Mouse (Mus musculus) limb, embryonic 15.5 days (tissue): ENCODE results near the gene Prdm11. TPM values are rescaled to one million over a fixed set of nuclear protein-coding genes. Genes with fewer than 3 reads are reported as not detected.

ENCODE experiments used
- ATAC-seq: fragments of 200-750 bp; cut with Nextera tagmentation; 2 replicates; pipeline ENCODE4 v1.8.0; 2017; ENCODE audit warnings: low read depth, moderate TSS enrichment; ENCODE audit not compliant: insufficient number of reproducible peaks, low FRiP score, low TSS enrichment
- H3K27ac ChIP-seq: fragments of 300-500 bp; sonication (generic); 2 replicates; pipeline ENCODE4 v1.5.1; 2015; ENCODE audit warnings: moderate library complexity, mild to moderate bottlenecking, inconsistent platforms
- H3K27me3 ChIP-seq: fragments of 300-500 bp; sonication (generic); 2 replicates; pipeline ENCODE4 v1.6.1; 2015; ENCODE audit warnings: inconsistent platforms
- H3K36me3 ChIP-seq: fragments of 300-500 bp; sonication (generic); 2 replicates; pipeline ENCODE4 v1.6.1; 2015; ENCODE audit warnings: inconsistent platforms
- H3K4me1 ChIP-seq: fragments of 300-500 bp; sonication (generic); 2 replicates; pipeline ENCODE4 v1.6.1; 2015; ENCODE audit warnings: inconsistent platforms
- H3K4me2 ChIP-seq: fragments of 300-500 bp; sonication (generic); 2 replicates; pipeline ENCODE4 v1.6.1; 2015; ENCODE audit warnings: mild to moderate bottlenecking, inconsistent platforms
- H3K4me3 ChIP-seq: fragments of 300-500 bp; sonication (generic); 2 replicates; pipeline ENCODE4 v1.5.1; 2015; ENCODE audit warnings: mild to moderate bottlenecking, inconsistent platforms
- H3K9ac ChIP-seq: fragments of 300-500 bp; sonication (generic); 2 replicates; pipeline ENCODE4 v1.6.1; 2015; ENCODE audit warnings: inconsistent platforms
- H3K9me3 ChIP-seq: fragments of 300-500 bp; sonication (generic); 2 replicates; pipeline ENCODE4 v1.6.1; 2016; ENCODE audit warnings: inconsistent platforms
- WGBS: fragments of 180-500 bp; shearing (Covaris S2); methylation state at CpG from one replicate; pipeline ENCODE4 v1.1.7; 2015; 5-methylcytosine and 5-hydroxymethylcytosine counted together
- polyA plus RNA-seq: library from polyadenylated mRNA; unstranded; fragments of >200 nt; fragmentation: Nextera tagmentation; extraction: Ambion mirVana; gene quantifications from 2 replicates; pipeline ENCODE4 v1.2.1, GENCODE M21; 2015

The Prdm11 gene
- 10.0 and 10.2 TPM in 2 replicates for polyA plus RNA-seq

GRCm38 (mm10) chr2:93045818-93046508 lies at the start of gene Prdm11:
Gene Prdm11, minus strand, starts transcription at chr2:93046167.
- Histone ChIP-seq H3K27me3 (no peaks in the 10 kb centered on the region), H3K27ac (peak within 1 kb of the TSS; percentile 98), H3K4me3 (peak within 1 kb of the TSS; percentile 89), H3K9me3 (no peaks in the 10 kb centered on the region), H3K9ac (peak within 1 kb of the TSS; percentile 99), H3K4me2 (peak within 1 kb of the TSS; percentile 70), H3K36me3 (peaks cover 3% of the 10 kb centered on the region; the same call in 1 of the 2 replicates), H3K4me1 (peaks cover 55% of the 10 kb centered on the region)
- peak; percentile 42; the same call in 1 of the 2 replicates for ATAC-seq
- WGBS = under 1% methylated on average over 72 of the region's 90 CpGs

- Histone ChIP-seq H3K9ac (no peak overlapping the region), H3K4me3 (no peak overlapping the region), H3K27ac (no peak overlapping the region), H3K4me1 (no peaks in the 10 kb centered on the region), H3K9me3 (no peaks in the 10 kb centered on the region), H3K4me2 (no peak overlapping the region), H3K27me3 (0 out of 2 replicates have a peak, but pooled peaks cover 6% of the 10 kb centered on the region), H3K36me3 (no peaks in the 10 kb centered on the region)
- ATAC-seq = no peak
- WGBS = 71% methylated on average over 2 of the region's 2 CpGs
Measured at GRCm38 (mm10) chr2:93092347-93092746, 46.4 kb upstream of the Prdm11 start.

GRCm38 (mm10) chr2:93091679-93092078 lies 45.7 kb upstream of the Prdm11 start:
- Histone ChIP-seq H3K27ac (no peak overlapping the region), H3K9ac (no peak overlapping the region), H3K36me3 (no peaks in the 10 kb centered on the region), H3K9me3 (no peaks in the 10 kb centered on the region), H3K4me3 (no peak overlapping the region), H3K27me3 (0 out of 2 replicates have a peak, but pooled peaks cover 6% of the 10 kb centered on the region), H3K4me1 (no peaks in the 10 kb centered on the region), H3K4me2 (no peak overlapping the region)
- WGBS = 34% methylated on average over 2 of the region's 2 CpGs
- ATAC-seq = no peak

GRCm38 (mm10) chr2:93089379-93090089 lies 43.6 kb upstream of the Prdm11 start:
- WGBS = 55% methylated on average over 7 of the region's 7 CpGs
- Histone ChIP-seq H3K4me3 (no peak overlapping the region), H3K36me3 (no peaks in the 10 kb centered on the region), H3K27me3 (0 out of 2 replicates have a peak, but pooled peaks cover 6% of the 10 kb centered on the region), H3K4me1 (no peaks in the 10 kb centered on the region), H3K9ac (no peak overlapping the region), H3K27ac (no peak overlapping the region), H3K4me2 (no peak overlapping the region), H3K9me3 (no peaks in the 10 kb centered on the region)
- no peak for ATAC-seq

- Histone ChIP-seq H3K4me2 (no peak overlapping the region), H3K27me3 (0 out of 2 replicates have a peak, but pooled peaks cover 6% of the 10 kb centered on the region), H3K4me1 (no peaks in the 10 kb centered on the region), H3K9ac (no peak overlapping the region), H3K36me3 (no peaks in the 10 kb centered on the region), H3K4me3 (no peak overlapping the region), H3K9me3 (no peaks in the 10 kb centered on the region), H3K27ac (no peak overlapping the region)
- ATAC-seq = no peak
- WGBS = 59% methylated on average over 7 of the region's 7 CpGs
Measured at GRCm38 (mm10) chr2:93088006-93088405, 42.0 kb upstream of the Prdm11 start.

- no peak overlapping the region for H3K4me2 ChIP-seq
Measured at GRCm38 (mm10) chr2:93085291-93086027, 39.5 kb upstream of the Prdm11 start.

GRCm38 (mm10) chr2:93084481-93084880 lies 38.5 kb upstream of the Prdm11 start:
- Histone ChIP-seq H3K4me2 (no peak overlapping the region), H3K4me3 (no peak overlapping the region), H3K9me3 (no peaks in the 10 kb centered on the region), H3K4me1 (no peaks in the 10 kb centered on the region; the same call in 1 of the 2 replicates), H3K9ac (no peak overlapping the region), H3K36me3 (no peaks in the 10 kb centered on the region), H3K27ac (no peak overlapping the region), H3K27me3 (no peaks in the 10 kb centered on the region)
- ATAC-seq = no peak
- WGBS = 74% methylated on average over 5 of the region's 5 CpGs

More at GRCm38 (mm10) chr2:93085291-93086027, 39.5 kb upstream of the Prdm11 start:
- Histone ChIP-seq H3K4me1 (no peaks in the 10 kb centered on the region; the same call in 1 of the 2 replicates), H3K27ac (no peak overlapping the region), H3K27me3 (0 out of 2 replicates have a peak, but pooled peaks cover 6% of the 10 kb centered on the region), H3K9ac (no peak overlapping the region), H3K9me3 (no peaks in the 10 kb centered on the region), H3K4me3 (no peak overlapping the region), H3K36me3 (no peaks in the 10 kb centered on the region)
- 70% methylated on average over 8 of the region's 8 CpGs for WGBS
- ATAC-seq = no peak

GRCm38 (mm10) chr2:93083317-93083716 lies 37.4 kb upstream of the Prdm11 start:
- 55% methylated on average over 4 of the region's 4 CpGs for WGBS
- H3K27me3 ChIP-seq = no peaks in the 10 kb centered on the region
- H3K9me3 ChIP-seq = no peaks in the 10 kb centered on the region
- no peaks in the 10 kb centered on the region; the same call in 1 of the 2 replicates for H3K4me1 ChIP-seq
- H3K9ac ChIP-seq = no peak overlapping the region
- H3K4me3 ChIP-seq = no peak overlapping the region
- H3K36me3 ChIP-seq = no peaks in the 10 kb centered on the region
- no peak overlapping the region for H3K4me2 ChIP-seq
- ATAC-seq = no peak
- no peak overlapping the region for H3K27ac ChIP-seq

- Histone ChIP-seq H3K27ac (no peak overlapping the region), H3K27me3 (no peaks in the 10 kb centered on the region), H3K9me3 (no peaks in the 10 kb centered on the region), H3K36me3 (no peaks in the 10 kb centered on the region), H3K4me2 (no peak overlapping the region), H3K4me1 (no peaks in the 10 kb centered on the region; the same call in 1 of the 2 replicates), H3K9ac (no peak overlapping the region), H3K4me3 (no peak overlapping the region)
- no peak for ATAC-seq
- 29% methylated on average over 3 of the region's 3 CpGs for WGBS
Measured at GRCm38 (mm10) chr2:93082846-93083245, 36.9 kb upstream of the Prdm11 start.

- no peak overlapping the region for H3K9ac ChIP-seq
- WGBS = 36% methylated on average over 5 of the region's 5 CpGs
- H3K4me3 ChIP-seq = no peak overlapping the region
- H3K4me2 ChIP-seq = no peak overlapping the region
- H3K36me3 ChIP-seq = no peaks in the 10 kb centered on the region
- no peak overlapping the region for H3K27ac ChIP-seq
- peaks cover 3% of the 10 kb centered on the region; the same call in 1 of the 2 replicates for H3K4me1 ChIP-seq
- H3K9me3 ChIP-seq = no peaks in the 10 kb centered on the region
- no peak for ATAC-seq
- H3K27me3 ChIP-seq = no peaks in the 10 kb centered on the region
Measured at GRCm38 (mm10) chr2:93080871-93081608, 35.1 kb upstream of the Prdm11 start.

GRCm38 (mm10) chr2:93079394-93079793 lies 33.4 kb upstream of the Prdm11 start:
- WGBS = 75% methylated on average over 4 of the region's 4 CpGs
- H3K4me1 ChIP-seq = peaks cover 4% of the 10 kb centered on the region; the same call in 1 of the 2 replicates
- no peaks in the 10 kb centered on the region for H3K9me3 ChIP-seq
- no peak for ATAC-seq
- no peak overlapping the region for H3K4me2 ChIP-seq
- H3K27me3 ChIP-seq = 0 out of 2 replicates have a peak, but pooled peaks cover 4% of the 10 kb centered on the region
- no peaks in the 10 kb centered on the region for H3K36me3 ChIP-seq
- no peak overlapping the region for H3K9ac ChIP-seq
- no peak overlapping the region for H3K27ac ChIP-seq
- no peak overlapping the region for H3K4me3 ChIP-seq
